Mouse (Mus musculus) left cerebral cortex, adult 2 months (tissue): ENCODE measurements around the gene Pbld2. TPM values are rescaled to one million over a fixed set of nuclear protein-coding genes. Genes with fewer than 3 reads are reported as not detected.

ENCODE experiments used
- DNase-seq, 2 experiments: peaks; one replicate each; pipeline ENCODE4 v3.0.0; 2021 to 2022; ENCODE audit warnings: low spot score in 2 of 2, mixed read lengths in 1 of 2; ENCODE audit errors: extremely low spot score in 1 of 2
- H3K27ac ChIP-seq: fragments of 200-600 bp; 2 replicates; pipeline ENCODE4 v1.8.1; 2022
- H3K4me3 ChIP-seq: fragments of 200-600 bp; 2 replicates; pipeline ENCODE4 v1.8.1; 2022
- CTCF ChIP-seq: fragments of 200-600 bp; IDR thresholded peaks from 2 replicates; pipeline ENCODE4 v1.8.1; 2022; ENCODE audit warnings: antibody characterized with exemption, mild to moderate bottlenecking, moderate library complexity
- intact Hi-C: fragments of 180-260 bp; cut with DNase I; formaldehyde crosslinking; loops from one replicate; pipeline ENCODE4 v1.15.1; 2025
- total RNA-seq, 2 experiments: library from RNA; stranded (reverse); gene quantifications; 2 replicates each; pipeline ENCODE4 v1.2.3; 2021

Pbld2 gene
- total RNA-seq, 2 experiments from 2014 or later = 2.7 to 3.3 TPM

GRCm38 (mm10) chr10:63065988-63066387 lies 41.9 kb downstream of the Pbld2 start:
- TF ChIP-seq CTCF = peak; percentile 93
- no peak overlapping the region for H3K27ac ChIP-seq
- peak; percentile 78 for DNase-seq
- H3K4me3 ChIP-seq = no peak overlapping the region
- intact Hi-C loops = loop anchor here (2.0 to 10.0 kb wide), 4 partner anchors 21 to 251 kb away; partner anchors contain the start of genes Hnrnph3, Pbld2 and Rufy2

GRCm38 (mm10) chr10:63086304-63086703 lies 62.2 kb downstream of the Pbld2 start:
- H3K4me3 ChIP-seq = no peak overlapping the region
- TF ChIP-seq CTCF = no peak
- no peak for DNase-seq
- no peak overlapping the region for H3K27ac ChIP-seq
- intact Hi-C loops = no loop called here

GRCm38 (mm10) chr10:63089103-63089757 lies 65.1 kb downstream of the Pbld2 start:
- Histone ChIP-seq H3K4me3 (peak overlapping the region; percentile 46), H3K27ac (no peak overlapping the region; the same call in 1 of the 2 replicates)
- intact Hi-C loops = no loop called here
- DNase-seq = no peak
- TF ChIP-seq CTCF = no peak

- intact Hi-C loops = no loop called here
- no peak for TF ChIP-seq CTCF
- Histone ChIP-seq H3K27ac (peak overlapping the region; percentile 60; the same call in 1 of the 2 replicates), H3K4me3 (peak overlapping the region; percentile 46)
- peak in 1 of 2 experiments; percentile 24 for DNase-seq
Observed at GRCm38 (mm10) chr10:63089758-63090571, 65.8 kb downstream of the Pbld2 start.

GRCm38 (mm10) chr10:63091915-63092314 lies 67.8 kb downstream of the Pbld2 start:
- intact Hi-C loops = no loop called here
- no peak for TF ChIP-seq CTCF
- H3K27ac ChIP-seq = no peak overlapping the region
- no peak overlapping the region for H3K4me3 ChIP-seq
- DNase-seq = no peak

GRCm38 (mm10) chr10:63092616-63093550 lies 68.8 kb downstream of the Pbld2 start:
- TF ChIP-seq CTCF = no peak
- no peak overlapping the region for H3K4me3 ChIP-seq
- intact Hi-C loops = no loop called here
- DNase-seq = no peak
- H3K27ac ChIP-seq = no peak overlapping the region

- intact Hi-C loops = no loop called here
- Histone ChIP-seq H3K27ac (no peak overlapping the region), H3K4me3 (no peak overlapping the region)
- no peak for TF ChIP-seq CTCF
- DNase-seq = no peak
Observed at GRCm38 (mm10) chr10:63096757-63097156, 72.6 kb downstream of the Pbld2 start.

- intact Hi-C loops = no loop called here
- DNase-seq = no peak
- no peak for TF ChIP-seq CTCF
- Histone ChIP-seq H3K27ac (no peak overlapping the region), H3K4me3 (no peak overlapping the region)
Observed at GRCm38 (mm10) chr10:63098191-63098590, 74.1 kb downstream of the Pbld2 start.

GRCm38 (mm10) chr10:63099521-63099920 lies 75.4 kb downstream of the Pbld2 start, which contains the start of gene Atoh7:
Gene Atoh7, plus strand, starts transcription at chr10:63099651.
- Histone ChIP-seq H3K4me3 (peak within 1 kb of the TSS; percentile 83), H3K27ac (peak within 1 kb of the TSS; percentile 88)
- intact Hi-C loops = no loop called here
- no peak for TF ChIP-seq CTCF
- peak; percentile 30 to 58 for DNase-seq

GRCm38 (mm10) chr10:63099941-63100562 lies 75.9 kb downstream of the Pbld2 start:
- intact Hi-C loops = no loop called here
- Histone ChIP-seq H3K27ac (peak overlapping the region; percentile 88), H3K4me3 (peak overlapping the region; percentile 83)
- DNase-seq = peak; percentile 75 to 78
- no peak for TF ChIP-seq CTCF

- Histone ChIP-seq H3K4me3 (peak overlapping the region; percentile 83), H3K27ac (peak overlapping the region; percentile 88)
- TF ChIP-seq CTCF = no peak
- DNase-seq = no peak
- intact Hi-C loops = no loop called here
Observed at GRCm38 (mm10) chr10:63100657-63101056, 76.5 kb downstream of the Pbld2 start.

Other genes starting within 250 kb of the Pbld2 start
- gene Ccar1, start 232.0 kb upstream of the Pbld2 start, total RNA-seq = 10 to 100 TPM; 48.7 to 59.2 TPM
- gene Tet1, start 115.3 kb upstream of the Pbld2 start, total RNA-seq = 10 to 100 TPM; 14.4 to 15.4 TPM
- gene Slc25a16, start 103.7 kb upstream of the Pbld2 start, total RNA-seq = 10 to 100 TPM; 36.4 to 38.5 TPM
- gene Dna2, start 77.3 kb upstream of the Pbld2 start, total RNA-seq = 1 to 10 TPM in 1 of 2 experiments, under 1 TPM in 1; 0.91 to 1.9 TPM
- gene Rufy2, start 44.1 kb upstream of the Pbld2 start, total RNA-seq = 10 to 100 TPM; 91.8 to 97.3 TPM
- 10 to 100 TPM; 51.7 to 56.9 TPM for gene Hnrnph3, start 98 bp upstream of the Pbld2 start, total RNA-seq
- under 1 TPM; 0.23 to 0.66 TPM for gene Pbld1, start 35.8 kb downstream of the Pbld2 start, total RNA-seq
- gene Atoh7, start 75.3 kb downstream of the Pbld2 start, total RNA-seq = 1 to 10 TPM; 3.3 to 3.4 TPM
- 1 to 10 TPM; 3.0 to 3.2 TPM for gene Mypn, start 179.6 kb downstream of the Pbld2 start, total RNA-seq
- 10 to 100 TPM; 52.7 to 54.9 TPM for gene Herc4, start 219.5 kb downstream of the Pbld2 start, total RNA-seq